2 mouse cellular contexts compared by ENCODE assay signal in genomic region chr11:116036671-116037070, GRCm38 (mm10).
A peak's percentile ranks its signal among the peaks of the same experiment; 100 is the strongest.
TF ChIP-seq lines count a peak whose summit lies in the region.

No protein-coding gene starts in this region.

TF ChIP-seq in CH12.LX, 34 proteins besides CTCF, POLR2A, EP300 and RAD21:
- TF ChIP-seq ZNF384 (IDR thresholded peaks at IDR 0.05; ENCODE audit: low read depth, low read length) (peak; percentile 18; the same call in 1 of the 2 replicates), ZC3H11A (IDR thresholded peaks at IDR 0.05; ENCODE audit: low read depth, low read length) (no peak), IRF4 (IDR thresholded peaks at IDR 0.05; ENCODE audit: low read depth, low read length) (no peak)

TF ChIP-seq in MEL, 35 proteins besides CTCF, POLR2A, EP300 and RAD21:
- TF ChIP-seq MYB (IDR thresholded peaks at IDR 0.05; ENCODE audit: low read depth, low read length) (no peak), ZNF384 (IDR thresholded peaks at IDR 0.05; ENCODE audit: low read depth, low read length) (peak; percentile 67)
